Mouse (Mus musculus) cerebellum, adult 9-11 months (tissue): ENCODE results near the gene Dnah5.

Source experiments
- DNase-seq: peaks from one replicate; pipeline ENCODE4 v3.0.0; 2022

Gene Dnah5

DNA sequence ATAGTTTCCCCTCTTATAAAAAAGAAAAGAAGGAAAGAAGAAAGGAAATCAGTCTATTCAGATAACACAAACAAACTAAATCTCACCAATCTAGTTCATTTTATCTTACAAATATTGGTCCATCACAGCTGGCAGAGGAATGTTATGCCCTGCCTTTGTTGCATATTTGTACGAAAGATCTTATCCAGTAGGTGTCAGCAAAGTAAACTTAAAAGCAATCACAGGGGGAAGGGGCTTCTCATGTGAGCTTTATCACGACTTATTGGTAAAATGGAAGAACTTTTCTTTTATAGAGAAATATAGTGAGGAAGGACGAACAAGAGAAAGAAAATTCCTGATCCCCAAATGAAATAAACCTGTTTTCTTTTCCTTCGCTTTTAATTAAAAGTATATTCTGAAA lies 299.3 kb downstream of the Dnah5 start:
- no peak for DNase-seq

- DNase-seq: no peak
Measured at GRCm38 (mm10) chr15:28515176-28515575, 311.6 kb downstream of the Dnah5 start.
